Mouse (Mus musculus) kidney, embryonic 16.5 days (tissue): Measurements from ENCODE around the gene Dapk2. TPM values are rescaled to one million over a fixed set of nuclear protein-coding genes. Genes with fewer than 3 reads are reported as not detected.
A peak's percentile ranks its signal among the peaks of the same experiment; 100 is the strongest.

Experiments used
- ATAC-seq: fragments of 200-750 bp; cut with Nextera tagmentation; 2 replicates; pipeline ENCODE4 v1.8.0; 2017; ENCODE audit warnings: moderate TSS enrichment; ENCODE audit not compliant: low FRiP score, low TSS enrichment
- H3K27ac ChIP-seq: fragments of 300-500 bp; sonication (generic); 2 replicates; pipeline ENCODE4 v1.5.1; 2014; ENCODE audit warnings: low read length
- H3K27me3 ChIP-seq: fragments of 300-500 bp; sonication (generic); 2 replicates; pipeline ENCODE4 v1.6.1; 2014; ENCODE audit warnings: low read length, control low read depth, mixed read lengths; ENCODE audit not compliant: insufficient read depth
- H3K36me3 ChIP-seq: fragments of 300-500 bp; sonication (generic); 2 replicates; pipeline ENCODE4 v1.6.1; 2014; ENCODE audit warnings: low read length, control low read depth, mixed read lengths; ENCODE audit not compliant: insufficient read depth
- H3K4me1 ChIP-seq: fragments of 300-500 bp; sonication (generic); 2 replicates; pipeline ENCODE4 v1.6.1; 2014; ENCODE audit warnings: low read length, control low read depth, mixed read lengths; ENCODE audit not compliant: insufficient read depth
- H3K4me2 ChIP-seq: fragments of 300-500 bp; sonication (generic); replicated peaks from 2 replicates; pipeline ENCODE4 v1.6.1; 2014; ENCODE audit warnings: low read depth, low read length
- H3K4me3 ChIP-seq: fragments of 300-500 bp; sonication (generic); 2 replicates; pipeline ENCODE4 v1.5.1; 2014; ENCODE audit warnings: mild to moderate bottlenecking, low read length
- H3K9ac ChIP-seq: fragments of 300-500 bp; sonication (generic); replicated peaks from 2 replicates; pipeline ENCODE4 v1.6.1; 2014; ENCODE audit warnings: low read length
- H3K9me3 ChIP-seq: fragments of 300-500 bp; sonication (generic); 2 replicates; pipeline ENCODE4 v1.6.1; 2016; ENCODE audit warnings: low read length, control low read depth
- WGBS: fragments of 180-500 bp; shearing (Covaris S2); extraction: QIAGEN DNeasy Blood & Tissue Kit; methylation state at CpG from one replicate; pipeline ENCODE4 v1.1.7; 2014; 5-methylcytosine and 5-hydroxymethylcytosine counted together
- polyA plus RNA-seq: library from polyadenylated mRNA; unstranded; fragments of >200 nt; fragmentation: Nextera tagmentation; extraction: Ambion mirVana; gene quantifications from 2 replicates; pipeline ENCODE4 v1.2.1, GENCODE M21; 2015

Dapk2 gene
- polyA plus RNA-seq, 1 experiment from 2014 or later = 4.9 TPM

GRCm38 (mm10) chr9:66135967-66136366 is 22.1 kb upstream of the Dapk2 start:
- no peak overlapping the region for H3K4me2 ChIP-seq
- no peak overlapping the region for H3K4me3 ChIP-seq
- no peaks in the 10 kb centered on the region for H3K9me3 ChIP-seq
- no peaks in the 10 kb centered on the region for H3K27me3 ChIP-seq
- no peak overlapping the region for H3K27ac ChIP-seq
- ATAC-seq = no peak
- no peaks in the 10 kb centered on the region for H3K4me1 ChIP-seq
- H3K36me3 ChIP-seq = peaks cover 60% of the 10 kb centered on the region
- 59% methylated on average over 4 of the region's 4 CpGs for WGBS
- no peak overlapping the region for H3K9ac ChIP-seq

GRCm38 (mm10) chr9:66138193-66138592 is 19.8 kb upstream of the Dapk2 start:
- ATAC-seq = no peak
- H3K9ac ChIP-seq = no peak overlapping the region
- H3K27me3 ChIP-seq = no peaks in the 10 kb centered on the region
- H3K27ac ChIP-seq = no peak overlapping the region
- no peak overlapping the region for H3K4me3 ChIP-seq
- no peak overlapping the region for H3K4me2 ChIP-seq
- H3K36me3 ChIP-seq = peaks cover 53% of the 10 kb centered on the region
- no peaks in the 10 kb centered on the region for H3K4me1 ChIP-seq
- no peaks in the 10 kb centered on the region for H3K9me3 ChIP-seq
- 93% methylated on average over 7 of the region's 7 CpGs for WGBS

- Histone ChIP-seq H3K9ac (no peak overlapping the region), H3K4me3 (no peak overlapping the region), H3K27ac (no peak overlapping the region), H3K4me2 (no peak overlapping the region), H3K9me3 (no peaks in the 10 kb centered on the region), H3K4me1 (no peaks in the 10 kb centered on the region), H3K27me3 (no peaks in the 10 kb centered on the region), H3K36me3 (peaks cover 26% of the 10 kb centered on the region)
- 83% methylated on average over 1 of the region's 1 CpGs for WGBS
- no peak for ATAC-seq
Measured at GRCm38 (mm10) chr9:66142265-66142664, 15.8 kb upstream of the Dapk2 start.

DNA sequence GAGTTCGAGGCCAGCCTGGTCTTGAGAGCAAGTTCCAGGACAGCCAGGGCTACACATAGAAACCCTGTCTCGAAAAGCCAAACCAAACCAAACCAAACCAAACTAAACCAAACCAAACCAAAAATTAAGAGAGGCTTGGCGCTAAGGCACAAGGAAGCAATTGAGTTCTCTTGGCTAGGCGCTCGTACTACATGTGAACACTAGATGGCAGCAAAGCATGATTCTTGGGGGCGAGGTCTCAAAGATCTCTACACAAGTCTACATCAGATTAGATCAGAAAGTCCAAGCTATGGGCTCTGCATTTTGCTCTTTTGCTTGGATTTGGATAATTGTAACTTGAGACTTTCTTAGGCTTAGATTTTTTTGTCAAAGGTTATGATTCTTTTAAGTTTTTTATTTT is 13.8 kb upstream of the Dapk2 start:
- H3K36me3 ChIP-seq = peaks cover 13% of the 10 kb centered on the region
- ATAC-seq = no peak

DNA sequence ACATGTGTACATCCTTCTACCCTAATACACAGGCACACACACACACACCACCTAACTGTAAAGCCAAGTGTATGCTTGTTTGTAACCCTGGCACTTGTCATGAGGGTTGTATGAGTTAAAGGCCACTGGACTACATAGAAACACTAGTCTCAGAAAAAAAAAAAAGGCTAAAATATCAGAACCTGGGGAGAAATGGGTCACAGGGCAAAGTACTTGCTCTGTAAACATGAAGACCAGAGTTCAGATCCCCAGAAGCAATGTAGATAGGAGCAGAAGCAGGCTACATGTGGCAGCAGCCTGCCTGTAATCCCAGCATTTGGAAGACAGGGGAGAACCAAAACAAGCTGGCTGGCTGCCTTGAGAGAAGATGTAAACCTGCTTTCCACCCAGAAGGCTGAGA is 11.9 kb upstream of the Dapk2 start:
- no peak for ATAC-seq
- Histone ChIP-seq H3K27ac (no peak overlapping the region), H3K4me2 (no peak overlapping the region), H3K9me3 (no peaks in the 10 kb centered on the region), H3K27me3 (no peaks in the 10 kb centered on the region), H3K9ac (no peak overlapping the region), H3K36me3 (no peaks in the 10 kb centered on the region), H3K4me1 (no peaks in the 10 kb centered on the region), H3K4me3 (no peak overlapping the region)

More for the DNA sequence above, 13.8 kb upstream of the Dapk2 start:
- Histone ChIP-seq H3K4me1 (no peaks in the 10 kb centered on the region), H3K4me3 (no peak overlapping the region), H3K27ac (no peak overlapping the region), H3K9me3 (no peaks in the 10 kb centered on the region), H3K27me3 (no peaks in the 10 kb centered on the region), H3K4me2 (no peak overlapping the region), H3K9ac (no peak overlapping the region)
- 6% methylated on average over 6 of the region's 6 CpGs for WGBS

GRCm38 (mm10) chr9:66152011-66152410 is 6.0 kb upstream of the Dapk2 start:
- H3K4me2 ChIP-seq = no peak overlapping the region
- no peak overlapping the region for H3K27ac ChIP-seq
- no peak overlapping the region for H3K9ac ChIP-seq
- no peaks in the 10 kb centered on the region for H3K27me3 ChIP-seq
- no peak overlapping the region for H3K4me3 ChIP-seq
- no peaks in the 10 kb centered on the region for H3K4me1 ChIP-seq
- 60% methylated on average over 9 of the region's 9 CpGs for WGBS
- H3K9me3 ChIP-seq = no peaks in the 10 kb centered on the region
- ATAC-seq = no peak
- no peaks in the 10 kb centered on the region for H3K36me3 ChIP-seq

DNA sequence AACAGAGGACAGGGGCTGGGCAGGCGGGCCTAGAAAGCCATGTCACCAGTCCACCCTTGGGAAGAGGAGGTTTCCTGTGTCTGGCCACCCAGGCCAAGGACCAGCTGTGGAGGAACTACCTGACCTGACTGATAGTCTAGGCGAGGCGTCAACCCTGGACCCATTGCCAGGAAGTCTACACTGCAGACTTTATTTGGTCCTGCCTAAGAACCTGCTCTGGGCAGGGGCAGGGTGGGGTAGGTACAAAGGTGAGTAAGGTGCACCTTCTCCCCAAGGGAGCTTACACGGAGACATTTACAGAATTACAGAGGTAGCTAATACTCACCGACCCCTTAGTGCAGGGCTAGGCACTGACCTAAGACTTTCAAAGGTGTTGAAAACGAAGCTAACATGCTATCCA is 4.4 kb upstream of the Dapk2 start:
- WGBS = 84% methylated on average over 6 of the region's 6 CpGs
- Histone ChIP-seq H3K36me3 (no peaks in the 10 kb centered on the region), H3K4me1 (no peaks in the 10 kb centered on the region; the same call in 1 of the 2 replicates), H3K9me3 (no peaks in the 10 kb centered on the region), H3K9ac (no peak overlapping the region), H3K27ac (no peak overlapping the region), H3K4me2 (no peak overlapping the region), H3K4me3 (no peak overlapping the region), H3K27me3 (no peaks in the 10 kb centered on the region)
- ATAC-seq = no peak

GRCm38 (mm10) chr9:66154013-66154412 is 4.0 kb upstream of the Dapk2 start:
- H3K4me1 ChIP-seq = no peaks in the 10 kb centered on the region; the same call in 1 of the 2 replicates
- no peak overlapping the region for H3K4me2 ChIP-seq
- ATAC-seq = no peak
- H3K27ac ChIP-seq = no peak overlapping the region
- 70% methylated on average over 9 of the region's 9 CpGs for WGBS
- no peaks in the 10 kb centered on the region for H3K36me3 ChIP-seq
- H3K9ac ChIP-seq = no peak overlapping the region
- no peak overlapping the region for H3K4me3 ChIP-seq
- H3K27me3 ChIP-seq = no peaks in the 10 kb centered on the region
- H3K9me3 ChIP-seq = no peaks in the 10 kb centered on the region

GRCm38 (mm10) chr9:66155534-66155933 is 2.5 kb upstream of the Dapk2 start:
- Histone ChIP-seq H3K9me3 (no peaks in the 10 kb centered on the region), H3K4me3 (no peak overlapping the region), H3K27ac (no peak overlapping the region), H3K9ac (no peak overlapping the region), H3K36me3 (no peaks in the 10 kb centered on the region), H3K4me1 (no peaks in the 10 kb centered on the region; the same call in 1 of the 2 replicates), H3K4me2 (no peak overlapping the region), H3K27me3 (no peaks in the 10 kb centered on the region)
- 80% methylated on average over 1 of the region's 1 CpGs for WGBS
- ATAC-seq = no peak

DNA sequence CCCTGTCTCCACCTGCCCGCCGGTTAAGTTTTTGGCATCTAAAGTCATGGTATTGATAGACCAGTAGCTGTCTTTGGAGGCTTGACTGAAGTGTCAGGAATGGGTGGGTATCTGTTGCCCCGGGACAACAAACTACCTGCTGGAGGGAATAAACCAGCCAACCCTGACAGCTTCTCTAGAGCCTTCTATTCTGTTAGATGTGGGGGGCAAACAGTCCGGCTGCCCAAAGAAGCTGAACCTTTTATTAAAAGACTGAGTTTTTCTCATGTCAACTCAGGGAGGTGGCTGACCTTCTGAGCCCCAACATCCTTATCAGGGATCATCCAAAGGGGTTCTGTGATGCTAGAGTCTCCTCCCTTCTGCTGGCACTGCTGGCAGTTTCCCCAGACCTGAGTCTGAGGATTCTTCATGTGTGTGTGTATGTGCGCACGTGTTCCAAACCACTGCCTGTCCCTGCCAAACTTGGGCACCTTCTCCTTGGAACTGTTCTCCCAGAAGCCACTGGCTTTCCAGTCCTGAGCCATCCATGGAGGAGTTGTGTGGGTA is 935 bp downstream of the Dapk2 start:
- no peak for ATAC-seq
- Histone ChIP-seq H3K4me2 (peak overlapping the region; percentile 70; the same call in 1 of the 2 replicates), H3K9ac (no peak overlapping the region), H3K27me3 (no peaks in the 10 kb centered on the region), H3K36me3 (no peaks in the 10 kb centered on the region), H3K9me3 (no peaks in the 10 kb centered on the region), H3K4me1 (no peaks in the 10 kb centered on the region; the same call in 1 of the 2 replicates), H3K27ac (no peak overlapping the region), H3K4me3 (no peak overlapping the region; the same call in 1 of the 2 replicates)
- WGBS = 86% methylated on average over 6 of the region's 6 CpGs
